Mouse (Mus musculus): ENCODE results near the gene Clec2d.

Gene Clec2d

DNA sequence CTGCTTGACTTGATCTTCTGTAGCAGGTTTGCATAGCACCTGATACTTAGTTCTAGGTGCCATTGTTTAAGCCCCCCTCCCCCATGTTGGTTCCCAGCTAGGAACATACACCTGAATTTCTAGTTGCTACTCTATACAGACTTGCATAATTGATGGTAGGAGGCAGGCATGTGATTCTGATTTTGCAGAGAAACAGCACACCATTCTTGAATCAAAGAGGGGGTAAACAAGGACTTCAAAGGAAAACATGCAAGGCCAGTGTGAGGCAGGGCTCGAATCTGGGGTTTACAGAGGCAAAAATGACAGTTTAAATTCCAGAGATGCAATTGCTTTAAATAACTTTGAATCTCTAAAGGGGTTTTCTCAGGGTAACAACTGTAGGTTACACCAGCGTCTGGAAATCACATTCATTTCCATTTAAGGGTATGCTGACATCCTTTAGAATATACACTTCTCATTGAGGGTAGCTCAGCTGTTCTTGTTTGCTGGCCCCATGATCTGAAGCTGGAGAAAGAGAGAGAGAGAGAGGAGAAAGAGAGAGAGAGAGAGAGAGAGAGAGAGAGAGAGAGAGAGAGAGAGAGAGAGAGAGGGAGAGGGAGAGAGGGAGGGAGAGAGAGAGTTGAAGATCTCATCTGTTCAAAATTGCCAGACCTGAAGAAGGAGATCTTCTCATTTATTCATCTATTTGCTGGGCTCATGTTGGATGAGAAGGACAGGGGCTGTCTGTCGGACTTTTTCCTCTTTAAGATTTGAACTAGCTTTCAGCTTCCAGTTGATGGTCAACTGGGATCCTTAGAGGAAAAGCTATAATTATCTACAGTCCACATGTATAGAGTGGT lies 48.7 kb downstream of the Clec2d start:
- DNase-seq (ENCODE audit: low spot score) = no peak

DNA sequence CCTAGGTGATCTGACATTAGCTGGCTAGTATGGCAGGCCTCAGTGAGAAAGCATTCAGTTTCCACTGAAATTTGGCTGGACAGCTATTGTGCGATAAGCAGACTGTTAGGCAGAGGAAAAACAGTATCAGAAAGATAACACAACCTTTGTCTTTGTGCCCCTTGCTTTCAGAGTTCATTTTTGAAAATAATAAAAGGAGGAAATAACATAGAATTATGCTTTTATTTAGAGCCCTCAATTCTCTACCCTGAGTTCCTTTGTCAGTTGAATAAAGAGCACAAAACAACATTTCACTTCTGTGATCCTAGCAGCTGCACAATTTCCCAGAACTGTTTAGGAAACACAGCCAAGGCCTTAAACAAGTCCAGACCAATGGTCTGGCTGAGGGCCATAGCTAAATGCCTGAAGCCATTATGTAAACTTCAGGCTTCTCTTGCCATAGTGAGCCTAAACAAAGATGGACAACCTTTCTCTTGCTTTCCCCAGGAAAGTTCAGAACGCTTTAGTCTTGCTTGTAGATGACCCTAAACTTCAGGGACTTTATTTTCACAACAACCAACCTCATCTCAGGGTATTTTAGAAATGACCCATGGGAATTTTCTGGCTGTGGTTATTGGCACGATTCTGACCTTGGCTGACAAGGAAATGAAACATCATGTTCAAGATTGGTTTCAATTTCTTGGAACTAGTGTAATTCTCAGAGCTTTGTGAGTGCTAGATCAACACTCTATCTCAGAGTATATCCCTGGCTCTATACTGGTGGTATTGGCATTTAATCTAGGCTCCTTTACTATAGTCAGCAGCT lies 49.6 kb downstream of the Clec2d start:
- no peak for DNase-seq (ENCODE audit: low spot score)

DNA sequence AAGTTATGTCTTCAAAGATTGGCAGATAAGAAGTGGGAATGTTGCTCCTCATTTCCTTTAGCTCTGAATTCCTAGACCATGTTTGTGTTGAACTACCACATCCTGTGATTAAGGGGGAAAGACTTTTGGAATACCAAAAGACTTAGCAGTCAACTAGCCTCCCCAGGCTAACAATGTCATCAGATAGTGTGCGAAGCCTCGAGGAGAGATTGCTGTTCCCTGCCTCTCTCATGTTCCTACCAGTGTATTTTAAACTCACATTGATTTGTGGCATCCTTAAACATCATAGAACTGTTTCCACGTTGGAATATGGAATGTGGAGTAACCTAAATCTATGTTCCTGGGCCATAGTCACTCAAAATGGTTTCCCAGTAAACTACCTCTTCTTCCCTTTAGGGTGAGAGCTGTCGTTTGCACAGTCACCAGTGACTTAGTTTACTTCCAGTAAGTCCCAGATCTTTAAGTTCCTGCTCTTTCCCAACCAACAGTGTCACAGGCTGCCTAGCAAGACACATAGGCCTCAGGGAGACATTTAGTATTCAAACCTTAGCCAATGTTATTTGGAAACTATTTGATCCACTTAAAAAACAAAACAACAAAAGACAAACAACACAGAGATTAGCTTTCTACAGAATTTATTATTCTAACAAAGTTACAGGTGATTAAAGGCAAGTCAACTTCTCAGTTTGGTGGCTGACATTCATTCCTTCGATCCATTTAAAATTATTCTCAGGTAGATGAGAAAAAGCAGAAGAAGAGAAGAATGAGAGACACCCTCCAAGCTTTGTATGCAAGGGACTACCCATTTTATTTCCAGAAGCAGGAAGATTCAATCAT lies 51.8 kb downstream of the Clec2d start:
- no peak for DNase-seq (ENCODE audit: low spot score)

DNA sequence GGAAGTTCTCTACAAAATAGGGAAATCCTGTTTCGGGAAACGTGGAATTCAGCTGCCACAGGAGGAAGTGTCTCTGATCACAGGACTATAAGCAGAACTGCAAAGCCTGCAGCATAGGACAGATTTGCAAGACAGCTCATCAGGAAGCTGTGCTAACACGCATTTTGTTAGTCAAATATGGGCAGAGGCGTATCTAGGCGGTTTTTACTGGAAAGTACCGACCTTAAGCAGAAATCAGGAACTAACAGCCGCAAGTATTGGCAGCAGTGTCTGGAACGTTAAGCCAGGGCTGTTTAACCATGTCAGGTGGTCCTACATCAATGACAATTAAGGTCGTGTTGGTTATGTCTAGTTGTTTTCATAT lies 52.4 kb downstream of the Clec2d start:
- DNase-seq (ENCODE audit: low spot score) = no peak

DNA sequence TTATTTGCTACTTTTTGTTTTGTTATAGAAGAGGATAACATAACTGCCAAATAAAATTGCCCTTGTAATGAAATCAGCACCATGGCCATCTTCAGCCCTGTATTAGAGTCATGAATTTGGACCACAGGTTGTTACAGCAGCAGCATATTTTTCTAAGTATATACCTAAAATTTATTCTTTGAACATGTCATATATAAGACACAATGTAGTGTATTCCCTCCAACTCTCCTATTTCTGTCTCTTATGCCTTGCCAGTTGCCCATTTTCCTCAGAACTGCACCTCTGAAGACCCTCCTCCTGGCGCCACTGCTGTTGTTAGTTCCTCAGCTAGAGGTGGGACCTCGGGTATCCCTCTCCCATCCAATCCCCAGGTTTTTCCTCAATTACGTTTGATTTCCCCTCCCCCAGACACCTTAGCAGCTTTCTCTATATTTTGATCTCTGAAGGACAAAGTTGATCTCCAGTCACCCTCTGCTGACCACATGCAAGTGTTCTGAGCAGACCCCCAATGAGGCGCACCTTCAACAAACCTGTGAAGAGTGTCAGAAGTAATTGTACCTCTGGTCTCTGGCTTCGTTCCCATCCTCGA lies 53.0 kb downstream of the Clec2d start:
- no peak for DNase-seq (ENCODE audit: low spot score)

DNA sequence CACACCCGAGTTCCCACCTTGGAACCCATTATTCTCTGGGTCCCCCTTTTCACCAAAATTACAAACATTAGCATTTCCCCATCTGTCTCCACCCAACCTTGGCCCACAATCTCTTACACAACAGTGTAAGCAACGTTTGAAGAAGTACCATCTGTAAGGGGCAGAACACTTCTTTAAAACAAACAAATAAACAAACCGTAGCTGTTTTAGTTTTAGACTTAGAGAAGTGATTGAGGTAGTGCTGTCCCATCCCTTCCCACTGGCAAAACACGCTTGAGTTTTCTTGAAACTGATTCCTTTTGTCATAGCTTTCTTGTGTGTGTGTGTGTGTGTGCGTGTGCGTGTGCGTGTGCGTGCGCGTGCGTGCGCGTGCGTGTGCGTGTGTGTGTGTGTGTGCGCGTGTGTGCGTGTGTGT lies 53.5 kb downstream of the Clec2d start:
- DNase-seq (ENCODE audit: low spot score) = no peak

DNA sequence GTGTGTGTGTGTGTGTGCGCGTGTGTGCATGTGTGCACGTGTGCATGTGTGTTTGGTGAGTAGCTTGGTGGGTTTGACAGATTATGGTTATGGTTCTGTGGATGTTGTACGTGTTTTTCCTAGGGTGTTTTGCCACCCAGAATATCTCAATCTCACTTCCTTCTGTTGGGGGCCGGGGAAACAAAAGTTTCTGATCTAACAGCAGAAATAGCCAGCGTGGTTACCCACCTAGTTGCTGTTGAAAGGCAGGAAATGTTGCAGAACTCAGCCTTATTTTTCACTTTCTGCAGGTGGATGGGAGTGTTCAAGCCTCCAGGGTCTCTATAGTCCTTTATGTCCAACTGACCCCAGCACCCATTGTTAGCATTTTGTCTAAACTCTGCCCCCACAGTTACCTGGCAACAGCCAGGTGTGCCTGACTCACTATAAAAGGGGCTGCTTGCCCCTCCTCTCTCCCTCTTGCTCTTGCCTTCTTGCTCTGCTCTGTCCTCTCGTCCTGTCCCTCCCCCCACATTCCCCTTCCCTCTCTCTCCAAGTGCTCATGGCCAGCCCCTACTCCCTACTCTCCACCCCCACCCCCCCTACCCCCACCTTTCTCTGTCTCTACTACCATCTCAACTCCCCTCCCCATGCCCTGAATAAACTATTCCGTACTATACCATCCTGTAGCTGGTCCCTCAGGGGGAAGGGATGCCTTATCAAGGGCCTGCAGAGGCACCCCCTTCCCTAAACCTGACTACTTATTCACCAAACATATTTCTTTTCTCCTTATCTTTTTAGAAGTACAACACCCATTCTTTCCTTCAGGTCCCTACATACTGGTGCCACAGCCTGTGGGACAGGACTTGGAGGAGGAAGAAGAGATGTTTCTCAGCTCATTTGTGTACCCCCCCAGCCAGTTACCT lies 54.3 kb downstream of the Clec2d start:
- DNase-seq (ENCODE audit: low spot score) = no peak

DNA sequence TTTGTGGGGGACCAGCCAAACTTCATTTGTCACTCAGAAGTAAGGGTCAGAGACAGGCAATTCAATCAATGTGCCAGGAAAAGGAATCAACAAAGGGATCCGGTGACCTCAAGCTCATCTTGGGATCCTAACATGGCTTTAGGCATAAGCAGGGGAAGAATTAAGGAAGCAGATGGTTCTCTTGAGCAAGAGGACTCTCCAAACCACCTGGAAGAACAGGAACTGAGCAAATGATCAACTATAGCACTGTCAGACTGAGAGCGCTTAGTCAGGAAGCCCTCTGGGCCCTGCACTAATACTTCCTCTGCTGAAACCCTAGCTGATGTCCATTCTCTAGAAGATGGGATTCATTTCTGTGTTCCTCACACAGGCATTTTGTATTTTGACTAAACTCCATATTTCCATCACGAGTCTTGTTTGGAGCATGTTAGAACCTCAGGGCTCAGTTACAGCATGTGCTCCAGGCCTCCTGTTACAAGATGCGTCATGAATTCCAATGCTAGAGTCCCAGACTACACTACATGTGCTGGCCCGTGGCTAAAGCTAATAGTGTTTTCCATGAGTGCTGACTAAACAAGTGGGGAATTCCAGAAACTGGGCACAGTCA lies 55.5 kb downstream of the Clec2d start:
- DNase-seq (ENCODE audit: low spot score) = no peak
